Mouse (Mus musculus) limb, embryonic 13.5 days (tissue): ENCODE measurements around the gene Sp6. TPM values are rescaled to one million over a fixed set of nuclear protein-coding genes. Genes with fewer than 3 reads are reported as not detected.

Experiments used
- ATAC-seq: fragments of 200-750 bp; cut with Nextera tagmentation; 2 replicates; pipeline ENCODE4 v1.8.0; 2017; ENCODE audit warnings: low read depth, moderate number of reproducible peaks, moderate TSS enrichment; ENCODE audit not compliant: low FRiP score
- H3K27ac ChIP-seq: fragments of 300-500 bp; sonication (generic); 2 replicates; pipeline ENCODE4 v1.5.1; 2015; ENCODE audit warnings: inconsistent platforms, mild to moderate bottlenecking, moderate library complexity
- H3K27me3 ChIP-seq: fragments of 300-500 bp; sonication (generic); 2 replicates; pipeline ENCODE4 v1.6.1; 2015; ENCODE audit warnings: mild to moderate bottlenecking, inconsistent platforms
- H3K36me3 ChIP-seq: fragments of 300-500 bp; sonication (generic); 2 replicates; pipeline ENCODE4 v1.6.1; 2015; ENCODE audit warnings: inconsistent platforms, mild to moderate bottlenecking, moderate library complexity
- H3K4me1 ChIP-seq: fragments of 300-500 bp; sonication (generic); 2 replicates; pipeline ENCODE4 v1.6.1; 2015; ENCODE audit warnings: inconsistent platforms
- H3K4me2 ChIP-seq: fragments of 300-500 bp; sonication (generic); replicated peaks from 2 replicates; pipeline ENCODE4 v1.6.1; 2015; ENCODE audit warnings: inconsistent platforms, mild to moderate bottlenecking, moderate library complexity
- H3K4me3 ChIP-seq: fragments of 300-500 bp; sonication (generic); 2 replicates; pipeline ENCODE4 v1.5.1; 2015; ENCODE audit warnings: moderate library complexity, mild to moderate bottlenecking, inconsistent platforms
- H3K9ac ChIP-seq: fragments of 300-500 bp; sonication (generic); 2 replicates; pipeline ENCODE4 v1.6.1; 2015; ENCODE audit warnings: mild to moderate bottlenecking, inconsistent platforms
- H3K9me3 ChIP-seq: fragments of 300-500 bp; sonication (generic); 2 replicates; pipeline ENCODE4 v1.6.1; 2016; ENCODE audit warnings: inconsistent platforms
- WGBS: fragments of 180-500 bp; shearing (Covaris S2); methylation state at CpG from one replicate; pipeline ENCODE4 v1.1.7; 2015; 5-methylcytosine and 5-hydroxymethylcytosine counted together
- polyA plus RNA-seq: library from polyadenylated mRNA; unstranded; fragments of >200 nt; fragmentation: Nextera tagmentation; extraction: Ambion mirVana; gene quantifications from 2 replicates; pipeline ENCODE4 v1.2.1, GENCODE M21; 2015

Gene Sp6
- polyA plus RNA-seq, 1 experiment from 2014 or later: 4.3 TPM

DNA sequence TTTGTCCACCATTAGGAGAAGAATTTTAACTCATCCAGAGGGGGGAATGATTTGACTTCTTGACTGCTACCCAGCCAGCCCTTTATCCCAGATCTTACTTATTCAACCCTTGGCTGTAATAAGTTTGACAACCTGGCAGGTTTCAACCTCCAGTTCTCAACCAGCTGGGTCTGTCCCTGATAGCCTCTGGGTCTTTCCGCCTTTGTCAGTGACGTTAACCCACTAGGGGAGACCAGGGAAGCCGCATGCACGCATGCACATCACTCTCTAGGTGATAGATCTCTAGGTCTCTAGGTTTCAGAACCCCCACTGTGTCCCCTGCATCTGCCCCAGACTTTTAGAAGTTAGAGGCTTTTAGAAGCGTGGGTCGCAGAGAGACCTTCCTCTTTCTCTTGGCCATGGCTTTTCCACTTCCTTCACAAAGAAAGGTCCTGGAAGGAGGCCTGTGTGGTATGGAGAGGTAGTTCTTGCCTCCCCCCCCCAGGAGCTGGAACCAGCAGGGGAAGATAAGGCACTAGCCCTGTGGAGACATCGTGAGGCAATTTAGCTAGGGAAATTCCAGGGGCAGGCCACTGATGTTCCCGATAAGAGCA is 3.9 kb upstream of the Sp6 start:
- peaks cover 69% of the 10 kb centered on the region for H3K27me3 ChIP-seq
- ATAC-seq: no peak
- H3K4me2 ChIP-seq: no peak overlapping the region
- 43% methylated on average over 8 of the region's 8 CpGs for WGBS
- H3K4me1 ChIP-seq: peaks cover 10% of the 10 kb centered on the region
- no peaks in the 10 kb centered on the region for H3K36me3 ChIP-seq
- no peak overlapping the region for H3K4me3 ChIP-seq
- no peak overlapping the region for H3K9ac ChIP-seq
- no peaks in the 10 kb centered on the region for H3K9me3 ChIP-seq
- no peak overlapping the region for H3K27ac ChIP-seq

DNA sequence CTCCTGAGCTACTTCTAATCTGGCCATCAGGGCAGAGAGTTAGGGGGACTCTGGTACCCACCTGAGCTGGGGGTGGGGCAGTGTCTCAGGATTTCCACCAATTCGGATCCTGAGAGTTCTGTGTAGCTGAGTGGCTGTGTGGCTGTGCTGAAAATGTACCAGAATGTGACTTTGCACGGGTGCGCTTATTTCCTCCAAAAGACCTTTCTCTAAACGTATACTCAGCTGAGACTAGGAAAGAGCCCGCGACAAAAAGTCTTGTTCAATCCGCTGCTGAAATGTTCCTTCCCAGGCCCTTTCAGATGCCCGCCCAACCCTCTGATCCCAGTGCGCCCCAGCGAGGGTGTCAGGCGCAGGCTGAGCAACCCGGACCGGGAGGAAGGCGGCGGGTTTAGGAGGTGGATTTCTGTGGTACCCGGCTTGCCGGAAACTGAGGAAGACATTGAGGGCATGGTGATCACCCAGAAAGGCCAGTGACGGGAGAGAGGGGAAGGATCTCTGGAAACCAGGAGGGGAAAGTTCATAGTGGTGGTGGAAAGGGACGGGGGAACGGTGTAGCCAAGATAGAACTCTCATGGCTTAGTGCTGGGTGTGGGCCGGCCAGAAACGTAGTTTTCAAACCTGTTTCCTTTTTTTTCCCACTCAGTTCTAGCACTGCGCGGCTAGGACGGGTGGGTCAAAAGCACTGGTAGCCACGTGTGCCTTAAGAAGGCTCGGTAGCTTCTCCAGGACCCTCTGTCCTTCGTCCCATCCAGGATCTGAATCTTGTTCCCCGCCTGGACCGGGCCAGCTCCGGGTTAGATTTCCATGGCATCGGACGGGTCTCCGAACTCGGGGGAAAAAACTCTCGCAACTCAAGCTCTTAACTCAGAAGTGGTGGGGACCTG is 4.7 kb downstream of the Sp6 start:
- 2% methylated on average over 36 of the region's 36 CpGs for WGBS
- Histone ChIP-seq H3K4me2 (peak overlapping the region; percentile 69), H3K9ac (0 out of 2 replicates have a peak overlapping the region, but pooled peaks have one; percentile 67)

GRCm38 (mm10) chr11:97018583-97019344 is 5.6 kb downstream of the Sp6 start:
- under 1% methylated on average over 63 of the region's 68 CpGs for WGBS
- Histone ChIP-seq H3K4me3 (peak overlapping the region; percentile 46), H3K9me3 (no peaks in the 10 kb centered on the region), H3K4me2 (peak overlapping the region; percentile 69), H3K27me3 (peaks cover 95% of the 10 kb centered on the region), H3K36me3 (no peaks in the 10 kb centered on the region), H3K4me1 (peaks cover 41% of the 10 kb centered on the region), H3K27ac (no peak overlapping the region), H3K9ac (peak overlapping the region; percentile 67)
- no peak for ATAC-seq

More for the DNA sequence above, 4.7 kb downstream of the Sp6 start:
- Histone ChIP-seq H3K27ac (no peak overlapping the region), H3K36me3 (no peaks in the 10 kb centered on the region), H3K27me3 (peaks cover 95% of the 10 kb centered on the region), H3K9me3 (no peaks in the 10 kb centered on the region), H3K4me1 (peaks cover 35% of the 10 kb centered on the region), H3K4me3 (peak overlapping the region; percentile 46)
- ATAC-seq: no peak

- peaks cover 95% of the 10 kb centered on the region for H3K27me3 ChIP-seq
- H3K4me1 ChIP-seq: peaks cover 41% of the 10 kb centered on the region
- no peak overlapping the region for H3K27ac ChIP-seq
- peak overlapping the region; percentile 69 for H3K4me2 ChIP-seq
- 4% methylated on average over 13 of the region's 13 CpGs for WGBS
- no peaks in the 10 kb centered on the region for H3K36me3 ChIP-seq
- peak overlapping the region; percentile 46 for H3K4me3 ChIP-seq
- no peak for ATAC-seq
- H3K9me3 ChIP-seq: no peaks in the 10 kb centered on the region
- no peak overlapping the region; the same call in 1 of the 2 replicates for H3K9ac ChIP-seq
These were observed 6.1 kb downstream of the Sp6 start for GRCm38 (mm10) chr11:97019345-97019708.

- 0 out of 2 replicates have a peak overlapping the region, but pooled peaks have one; percentile 67 for H3K9ac ChIP-seq
- peaks cover 89% of the 10 kb centered on the region for H3K27me3 ChIP-seq
- WGBS: 2% methylated on average over 27 of the region's 27 CpGs
- H3K4me2 ChIP-seq: peak overlapping the region; percentile 87
- H3K4me1 ChIP-seq: peaks cover 52% of the 10 kb centered on the region
- peak overlapping the region; percentile 54 for H3K4me3 ChIP-seq
- H3K9me3 ChIP-seq: no peaks in the 10 kb centered on the region
- no peak for ATAC-seq
- no peaks in the 10 kb centered on the region for H3K36me3 ChIP-seq
- H3K27ac ChIP-seq: no peak overlapping the region
These were observed 8.0 kb downstream of the Sp6 start for GRCm38 (mm10) chr11:97021121-97021765.

DNA sequence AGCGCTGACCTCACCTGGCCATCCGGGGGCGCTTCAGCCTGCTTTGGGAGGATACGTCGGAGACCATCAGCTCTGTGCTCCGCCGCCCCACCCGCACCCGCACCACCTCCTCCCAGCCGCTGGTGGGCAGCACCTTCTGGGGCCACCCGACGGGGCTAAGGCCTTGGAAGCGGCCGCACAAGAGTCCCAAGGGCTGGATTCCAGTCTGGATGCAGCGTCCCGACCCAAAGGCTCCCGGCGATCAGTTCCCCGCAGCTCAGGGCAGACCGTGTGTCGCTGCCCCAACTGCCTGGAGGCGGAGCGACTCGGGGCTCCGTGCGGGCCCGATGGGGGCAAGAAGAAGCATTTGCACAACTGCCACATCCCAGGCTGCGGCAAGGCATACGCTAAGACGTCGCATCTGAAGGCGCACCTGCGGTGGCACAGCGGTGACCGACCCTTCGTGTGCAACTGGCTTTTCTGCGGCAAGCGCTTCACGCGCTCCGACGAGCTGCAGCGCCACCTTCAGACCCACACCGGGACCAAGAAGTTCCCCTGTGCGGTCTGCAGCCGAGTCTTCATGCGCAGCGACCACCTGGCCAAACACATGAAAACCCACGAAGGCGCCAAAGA is 8.8 kb downstream of the Sp6 start:
- 0 out of 2 replicates have a peak, but pooled peaks have one; percentile 10 for ATAC-seq
- H3K27me3 ChIP-seq: peaks cover 82% of the 10 kb centered on the region
- no peaks in the 10 kb centered on the region for H3K36me3 ChIP-seq
- H3K4me2 ChIP-seq: peak overlapping the region; percentile 87
- H3K9me3 ChIP-seq: no peaks in the 10 kb centered on the region
- H3K4me3 ChIP-seq: peak overlapping the region; percentile 54
- peak overlapping the region; percentile 67 for H3K9ac ChIP-seq
- 2% methylated on average over 50 of the region's 50 CpGs for WGBS
- no peak overlapping the region for H3K27ac ChIP-seq
- peaks cover 52% of the 10 kb centered on the region for H3K4me1 ChIP-seq

GRCm38 (mm10) chr11:97024977-97025376 is 11.8 kb downstream of the Sp6 start:
- H3K36me3 ChIP-seq: no peaks in the 10 kb centered on the region
- H3K9ac ChIP-seq: peak overlapping the region; percentile 74; the same call in 1 of the 2 replicates
- H3K9me3 ChIP-seq: no peaks in the 10 kb centered on the region
- peaks cover 53% of the 10 kb centered on the region for H3K27me3 ChIP-seq
- no peak overlapping the region for H3K27ac ChIP-seq
- H3K4me2 ChIP-seq: no peak overlapping the region
- no peak overlapping the region for H3K4me3 ChIP-seq
- 53% methylated on average over 10 of the region's 10 CpGs for WGBS
- H3K4me1 ChIP-seq: peaks cover 37% of the 10 kb centered on the region
- no peak for ATAC-seq

DNA sequence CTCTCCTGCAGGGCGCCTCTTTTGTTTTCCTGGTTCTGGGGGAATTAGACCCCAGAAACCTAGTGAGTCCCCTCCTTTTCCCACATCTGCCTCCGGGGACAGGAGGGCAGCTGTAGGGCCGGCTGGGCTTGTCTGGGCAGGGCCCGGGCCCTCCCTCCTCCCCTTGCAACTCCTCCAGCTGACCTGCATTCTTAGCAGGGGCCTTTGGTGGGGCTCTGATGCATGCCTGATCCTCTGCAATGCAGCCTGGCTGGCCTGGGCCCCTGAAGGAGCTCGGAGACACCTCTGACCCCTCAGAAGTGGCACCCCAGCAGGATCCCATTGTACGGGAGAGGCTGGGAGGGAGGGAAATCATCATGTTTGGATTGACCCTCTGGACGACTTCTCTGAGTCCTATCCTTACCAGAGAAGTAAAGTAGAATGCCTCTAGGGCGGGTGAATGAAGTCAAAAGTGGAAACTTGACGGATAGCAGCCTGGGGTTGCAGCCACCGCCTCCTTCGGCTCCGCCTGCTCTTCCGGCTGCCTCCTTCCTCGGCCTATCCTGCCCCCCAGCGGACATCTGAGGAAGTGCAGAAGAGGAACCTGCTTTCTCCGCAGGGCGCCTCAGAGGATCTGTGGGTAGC is 12.6 kb downstream of the Sp6 start:
- Histone ChIP-seq H3K9ac (peak overlapping the region; percentile 74), H3K4me2 (peak overlapping the region; percentile 71), H3K9me3 (no peaks in the 10 kb centered on the region), H3K27me3 (peaks cover 45% of the 10 kb centered on the region), H3K36me3 (no peaks in the 10 kb centered on the region), H3K27ac (peak overlapping the region; percentile 78), H3K4me1 (peaks cover 44% of the 10 kb centered on the region), H3K4me3 (peak overlapping the region; percentile 33)
- 5% methylated on average over 17 of the region's 17 CpGs for WGBS
- ATAC-seq: peak; percentile 38

DNA sequence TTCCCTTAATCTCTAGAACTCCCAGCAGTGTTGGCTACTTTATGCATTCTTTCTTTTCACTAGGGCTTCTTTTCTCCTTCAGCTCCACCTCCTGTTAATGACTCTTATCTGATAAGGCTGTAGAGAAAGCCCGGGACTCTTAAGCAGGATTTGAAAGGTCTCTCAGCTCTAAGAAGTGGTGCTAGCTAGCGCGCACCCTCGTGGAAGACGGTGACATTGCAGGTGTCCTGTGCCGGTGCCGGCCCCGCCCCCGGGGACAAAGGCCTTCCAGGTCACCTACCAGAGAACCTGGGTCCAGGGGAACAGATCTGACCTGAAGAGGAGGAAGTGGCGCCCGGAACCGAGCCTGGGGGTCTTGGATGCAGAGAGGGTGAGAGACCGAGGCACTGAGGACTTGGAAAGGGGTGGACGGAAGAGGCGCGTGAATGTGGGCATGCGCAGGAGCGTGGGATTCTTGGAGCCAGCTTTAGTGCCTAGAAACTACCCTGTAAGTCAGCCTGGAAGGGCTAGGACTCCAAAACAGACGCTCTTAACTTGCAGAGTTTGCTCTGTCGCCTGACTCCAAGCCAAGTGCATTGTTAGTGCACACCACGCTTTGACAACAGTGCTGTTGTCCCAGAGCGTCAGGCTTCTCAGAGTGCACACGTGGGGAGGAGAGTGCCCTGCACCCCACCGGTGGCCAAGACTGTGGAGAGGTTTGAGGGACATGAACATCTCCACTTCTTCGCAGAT is 16.7 kb downstream of the Sp6 start, which contains the start of gene Scrn2:
TSS of gene Scrn2 (plus strand) at position 253 of the 732 bp plus-strand sequence.
- WGBS: under 1% methylated on average over 25 of the region's 25 CpGs
- peak; percentile 74 for ATAC-seq
- peak within 1 kb of the TSS; percentile 78 for H3K9ac ChIP-seq

DNA sequence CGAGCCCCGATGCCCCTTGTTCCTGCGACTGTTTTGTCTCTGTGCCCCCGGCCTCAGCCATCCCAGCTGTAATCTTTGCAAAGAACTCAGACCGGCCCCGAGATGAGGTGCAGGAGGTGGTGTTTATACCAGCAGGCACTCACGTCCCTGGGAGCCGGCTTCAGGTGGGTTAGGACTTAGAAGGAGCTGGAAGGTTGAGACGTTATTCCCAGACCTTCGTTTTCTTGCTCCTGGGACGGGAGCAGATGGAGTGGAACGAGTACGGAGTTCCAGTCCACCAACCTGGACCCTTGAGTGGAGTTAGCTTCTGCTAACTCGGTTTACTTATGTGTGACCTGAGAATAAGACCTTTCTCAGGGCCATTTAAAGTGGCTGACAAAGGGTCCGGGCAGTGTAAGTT is 17.2 kb downstream of the Sp6 start:
- WGBS: 19% methylated on average over 15 of the region's 15 CpGs
- peak overlapping the region; percentile 64 for H3K4me3 ChIP-seq
- no peak for ATAC-seq
- peak overlapping the region; percentile 79 for H3K4me2 ChIP-seq
- peaks cover 13% of the 10 kb centered on the region for H3K4me1 ChIP-seq
- peak overlapping the region; percentile 78 for H3K9ac ChIP-seq
- no peaks in the 10 kb centered on the region for H3K27me3 ChIP-seq
- H3K9me3 ChIP-seq: no peaks in the 10 kb centered on the region
- H3K27ac ChIP-seq: peak overlapping the region; percentile 83
- peaks cover 20% of the 10 kb centered on the region for H3K36me3 ChIP-seq

More for the DNA sequence above, 16.7 kb downstream of the Sp6 start, which contains the start of gene Scrn2:
- peak within 1 kb of the TSS; percentile 64 for H3K4me3 ChIP-seq
- H3K4me1 ChIP-seq: peaks cover 19% of the 10 kb centered on the region
- no peaks in the 10 kb centered on the region for H3K9me3 ChIP-seq
- H3K36me3 ChIP-seq: peaks cover 19% of the 10 kb centered on the region
- peaks cover 5% of the 10 kb centered on the region; the same call in 1 of the 2 replicates for H3K27me3 ChIP-seq
- peak within 1 kb of the TSS; percentile 79 for H3K4me2 ChIP-seq
- peak within 1 kb of the TSS; percentile 83 for H3K27ac ChIP-seq
